Mouse (Mus musculus): Measurements from ENCODE around the gene Ovca2.
A peak's percentile ranks its signal among the peaks of the same experiment; 100 is the strongest.

The Ovca2 gene

GRCm38 (mm10) chr11:75154053-75154585 lies 24.5 kb downstream of the Ovca2 start:
- DNase-seq (ENCODE audit: low read depth, low spot score), result no peak

GRCm38 (mm10) chr11:75152603-75153557 lies 25.8 kb downstream of the Ovca2 start:
- DNase-seq (ENCODE audit: low read depth, low spot score), result peak; percentile 94

- no peak for DNase-seq (ENCODE audit: low read depth, low spot score)
Observed at GRCm38 (mm10) chr11:75150346-75150745, 28.3 kb downstream of the Ovca2 start.

GRCm38 (mm10) chr11:75148332-75149035 lies 30.2 kb downstream of the Ovca2 start:
- no peak for DNase-seq (ENCODE audit: low read depth, low spot score)

GRCm38 (mm10) chr11:75147846-75148168 lies 30.8 kb downstream of the Ovca2 start:
- no peak for DNase-seq (ENCODE audit: low read depth, low spot score)

GRCm38 (mm10) chr11:75147106-75147845 lies 31.4 kb downstream of the Ovca2 start:
- no peak for DNase-seq (ENCODE audit: low read depth, low spot score)

GRCm38 (mm10) chr11:75145841-75146240 lies 32.8 kb downstream of the Ovca2 start:
- no peak for DNase-seq (ENCODE audit: low read depth, low spot score)

GRCm38 (mm10) chr11:75142749-75143148 lies 35.9 kb downstream of the Ovca2 start:
- DNase-seq (ENCODE audit: low read depth, low spot score), result no peak

GRCm38 (mm10) chr11:75141913-75142312 lies 36.7 kb downstream of the Ovca2 start:
- no peak for DNase-seq (ENCODE audit: low read depth, low spot score)

- DNase-seq (ENCODE audit: low read depth, low spot score), result no peak
Observed at GRCm38 (mm10) chr11:75141038-75141437, 37.6 kb downstream of the Ovca2 start.

- no peak for DNase-seq (ENCODE audit: low read depth, low spot score)
Observed at GRCm38 (mm10) chr11:75140431-75140830, 38.2 kb downstream of the Ovca2 start.

GRCm38 (mm10) chr11:75139122-75139963 lies 39.3 kb downstream of the Ovca2 start:
- peak; percentile 31 for DNase-seq (ENCODE audit: low read depth, low spot score)

- DNase-seq (ENCODE audit: low read depth, low spot score), result peak; percentile 30
Observed at GRCm38 (mm10) chr11:75136666-75137398, 41.8 kb downstream of the Ovca2 start.

GRCm38 (mm10) chr11:75135358-75135757 lies 43.3 kb downstream of the Ovca2 start:
- DNase-seq (ENCODE audit: low read depth, low spot score), result no peak

- no peak for DNase-seq (ENCODE audit: low read depth, low spot score)
Observed at GRCm38 (mm10) chr11:75134485-75135068, 44.1 kb downstream of the Ovca2 start.

- peak; percentile 26 for DNase-seq (ENCODE audit: low read depth, low spot score)
Observed at GRCm38 (mm10) chr11:75133951-75134350, 44.7 kb downstream of the Ovca2 start.

GRCm38 (mm10) chr11:75133391-75133790 lies 45.2 kb downstream of the Ovca2 start:
- peak; percentile 74 for DNase-seq (ENCODE audit: low read depth, low spot score)

- DNase-seq (ENCODE audit: low read depth, low spot score), result peak; percentile 95
Observed at GRCm38 (mm10) chr11:75132278-75132677, 46.4 kb downstream of the Ovca2 start.

- no peak for DNase-seq (ENCODE audit: low read depth, low spot score)
Observed at GRCm38 (mm10) chr11:75131300-75131699, 47.3 kb downstream of the Ovca2 start.

GRCm38 (mm10) chr11:75129481-75129880 lies 49.2 kb downstream of the Ovca2 start:
- no peak for DNase-seq (ENCODE audit: low read depth, low spot score)
